Mouse (Mus musculus) small intestine, adult 2 months (tissue): Measurements from ENCODE around the gene Fgf4. TPM values are rescaled to one million over a fixed set of nuclear protein-coding genes. Genes with fewer than 3 reads are reported as not detected.

ENCODE experiments used
- H3K27ac ChIP-seq: fragments of 200-500 bp; 2 replicates; pipeline ENCODE4 v1.5.1; 2012; ENCODE audit warnings: low read depth, low read length, control low read depth, inconsistent platforms; ENCODE audit not compliant: insufficient read depth
- H3K27me3 ChIP-seq: fragments of 200-500 bp; 2 replicates; pipeline ENCODE4 v1.6.1; 2012; ENCODE audit warnings: mild to moderate bottlenecking, moderate library complexity, low read length, inconsistent platforms; ENCODE audit not compliant: control insufficient read depth, insufficient read depth
- H3K36me3 ChIP-seq: fragments of 200-500 bp; 2 replicates; pipeline ENCODE4 v1.6.1; 2012; ENCODE audit warnings: mild to moderate bottlenecking, low read length, control low read depth, inconsistent platforms; ENCODE audit not compliant: control insufficient read depth, insufficient read depth
- H3K4me1 ChIP-seq: fragments of 200-500 bp; 2 replicates; pipeline ENCODE4 v1.6.1; 2012; ENCODE audit warnings: low read length, inconsistent platforms, mixed read lengths; ENCODE audit not compliant: control insufficient read depth, insufficient read depth, insufficient read length
- H3K4me3 ChIP-seq: fragments of 200-500 bp; 2 replicates; pipeline ENCODE4 v1.5.1; 2012; ENCODE audit warnings: low read depth, mild to moderate bottlenecking, control low read depth, inconsistent platforms, low read length, moderate library complexity
- CTCF ChIP-seq: fragments of 200-500 bp; IDR thresholded peaks from 2 replicates; pipeline ENCODE4 v1.5.1; 2012; ENCODE audit warnings: low read depth, mild to moderate bottlenecking, control low read depth, inconsistent platforms, low read length, moderate library complexity, mixed read lengths; ENCODE audit not compliant: insufficient replicate concordance, insufficient read length; ENCODE audit errors: extremely low read depth
- POLR2A ChIP-seq: fragments of 200-500 bp; IDR thresholded peaks from 2 replicates; pipeline ENCODE4 v1.6.1; 2012; ENCODE audit warnings: low read depth, mild to moderate bottlenecking, control low read depth, inconsistent platforms, low read length, moderate library complexity
- WGBS: fragments of 180-500 bp; shearing (Covaris S2); methylation state at CpG from one replicate; pipeline ENCODE4 v1.1.7; 2018; 5-methylcytosine and 5-hydroxymethylcytosine counted together
- polyA plus RNA-seq: library from polyadenylated mRNA; depleted of rRNA; stranded (reverse); fragments of >200 nt; gene quantifications from 2 replicates; pipeline ENCODE4 v1.2.3, GENCODE M21; 2012

Fgf4 gene
- polyA plus RNA-seq, 1 experiment = not detected

- Histone ChIP-seq H3K36me3 (no peaks in the 10 kb centered on the region), H3K4me3 (peak within 1 kb of the TSS; percentile 20; the same call in 1 of the 2 replicates), H3K4me1 (no peaks in the 10 kb centered on the region), H3K27me3 (peaks cover 37% of the 10 kb centered on the region), H3K27ac (no peak within 1 kb of the TSS)
- WGBS = 7% methylated on average over 43 of the region's 43 CpGs
- TF ChIP-seq POLR2A (no peak), CTCF (no peak)
Measured at GRCm38 (mm10) chr7:144837891-144838488, 9.2 kb upstream of the Fgf4 start, which contains the start of gene Fgf3. Gene Fgf3, plus strand, starts transcription at chr7:144838083.

- WGBS = 2% methylated on average over 94 of the region's 94 CpGs
- Histone ChIP-seq H3K4me3 (peak overlapping the region; percentile 20; the same call in 1 of the 2 replicates), H3K36me3 (no peaks in the 10 kb centered on the region), H3K27ac (no peak overlapping the region), H3K4me1 (no peaks in the 10 kb centered on the region), H3K27me3 (peaks cover 37% of the 10 kb centered on the region)
- TF ChIP-seq POLR2A (no peak), CTCF (no peak)
Measured at GRCm38 (mm10) chr7:144838522-144839503, 8.4 kb upstream of the Fgf4 start.

- H3K36me3 ChIP-seq = no peaks in the 10 kb centered on the region
- H3K27me3 ChIP-seq = no peaks in the 10 kb centered on the region
- H3K27ac ChIP-seq = no peak overlapping the region
- TF ChIP-seq CTCF (peak; percentile 70; the same call in 1 of the 2 replicates), POLR2A (no peak)
- WGBS = 19% methylated on average over 4 of the region's 4 CpGs
- H3K4me1 ChIP-seq = no peaks in the 10 kb centered on the region
- no peak overlapping the region for H3K4me3 ChIP-seq
Measured at GRCm38 (mm10) chr7:144846158-144846557, 1.0 kb upstream of the Fgf4 start.

- TF ChIP-seq CTCF (no peak), POLR2A (no peak)
- Histone ChIP-seq H3K4me1 (no peaks in the 10 kb centered on the region), H3K27ac (no peak overlapping the region), H3K27me3 (peaks cover 3% of the 10 kb centered on the region; the same call in 1 of the 2 replicates), H3K4me3 (no peak overlapping the region), H3K36me3 (no peaks in the 10 kb centered on the region)
- WGBS = 40% methylated on average over 3 of the region's 3 CpGs
Measured at GRCm38 (mm10) chr7:144851321-144851720, 4.2 kb downstream of the Fgf4 start.

GRCm38 (mm10) chr7:144854966-144855365, 7.8 kb downstream of the Fgf4 start:
- TF ChIP-seq POLR2A (no peak), CTCF (no peak)
- Histone ChIP-seq H3K36me3 (no peaks in the 10 kb centered on the region), H3K4me3 (no peak overlapping the region), H3K4me1 (no peaks in the 10 kb centered on the region), H3K27ac (no peak overlapping the region), H3K27me3 (peaks cover 3% of the 10 kb centered on the region)
- 34% methylated on average over 3 of the region's 3 CpGs for WGBS

GRCm38 (mm10) chr7:144857158-144857557, 10.0 kb downstream of the Fgf4 start:
- 77% methylated on average over 7 of the region's 7 CpGs for WGBS
- Histone ChIP-seq H3K4me3 (no peak overlapping the region), H3K36me3 (no peaks in the 10 kb centered on the region), H3K4me1 (peaks cover 4% of the 10 kb centered on the region), H3K27me3 (peaks cover 24% of the 10 kb centered on the region), H3K27ac (no peak overlapping the region)
- no peak for TF ChIP-seq POLR2A
- TF ChIP-seq CTCF = no peak

GRCm38 (mm10) chr7:144857826-144858342, 10.7 kb downstream of the Fgf4 start:
- Histone ChIP-seq H3K4me3 (no peak overlapping the region), H3K27ac (no peak overlapping the region), H3K36me3 (no peaks in the 10 kb centered on the region), H3K4me1 (peaks cover 4% of the 10 kb centered on the region), H3K27me3 (peaks cover 31% of the 10 kb centered on the region)
- 76% methylated on average over 3 of the region's 3 CpGs for WGBS
- TF ChIP-seq POLR2A = no peak
- TF ChIP-seq CTCF = no peak
